Mouse (Mus musculus): ENCODE measurements at regions not wholly inside any gene's neighbourhood (a gene's known extent, or its start where the extent isn't known, plus 50 kb on each side); places are given as distances from the start of the nearest gene placed in this dataset.
"Not testable (repeated sequence)": the region's sequence is repeated elsewhere in the genome, so short reads cannot be mapped to it uniquely, and the experiment has no call there.

GRCm38 (mm10) chr14:104206602-104207001, 261.2 kb downstream of the Pou4f1 start:
- DNase-seq (ENCODE audit: low read depth), result no peak
- TF ChIP-seq CTCF (IDR thresholded peaks at IDR 0.05; ENCODE audit: borderline replicate concordance, extremely low read depth, insufficient read depth, insufficient read length) (no peak), POLR2A (IDR thresholded peaks at IDR 0.05; ENCODE audit: borderline replicate concordance, extremely low read depth, insufficient read depth, insufficient read length, poor library complexity, severe bottlenecking) (no peak)

- DNase-seq (ENCODE audit: low read depth), result peak; percentile 37
- TF ChIP-seq CTCF (IDR thresholded peaks at IDR 0.05; ENCODE audit: borderline replicate concordance, extremely low read depth, insufficient read depth, insufficient read length) (no peak; the same call in 1 of the 2 replicates), POLR2A (IDR thresholded peaks at IDR 0.05; ENCODE audit: borderline replicate concordance, extremely low read depth, insufficient read depth, insufficient read length, poor library complexity, severe bottlenecking) (no peak)
Measured at GRCm38 (mm10) chr14:104203239-104203986, 264.4 kb downstream of the Pou4f1 start.

- TF ChIP-seq CTCF (IDR thresholded peaks at IDR 0.05; ENCODE audit: borderline replicate concordance, extremely low read depth, insufficient read depth, insufficient read length) (no peak), POLR2A (IDR thresholded peaks at IDR 0.05; ENCODE audit: borderline replicate concordance, extremely low read depth, insufficient read depth, insufficient read length, poor library complexity, severe bottlenecking) (no peak)
- DNase-seq (ENCODE audit: low read depth), result peak; percentile 11
Measured at GRCm38 (mm10) chr14:104193198-104193597, 274.6 kb downstream of the Pou4f1 start.

GRCm38 (mm10) chr14:104175122-104175521, 292.7 kb downstream of the Pou4f1 start:
- no peak for DNase-seq (ENCODE audit: low read depth)
- TF ChIP-seq POLR2A (IDR thresholded peaks at IDR 0.05; ENCODE audit: borderline replicate concordance, extremely low read depth, insufficient read depth, insufficient read length, poor library complexity, severe bottlenecking), result no peak
- no peak for TF ChIP-seq CTCF (IDR thresholded peaks at IDR 0.05; ENCODE audit: borderline replicate concordance, extremely low read depth, insufficient read depth, insufficient read length)

DNA sequence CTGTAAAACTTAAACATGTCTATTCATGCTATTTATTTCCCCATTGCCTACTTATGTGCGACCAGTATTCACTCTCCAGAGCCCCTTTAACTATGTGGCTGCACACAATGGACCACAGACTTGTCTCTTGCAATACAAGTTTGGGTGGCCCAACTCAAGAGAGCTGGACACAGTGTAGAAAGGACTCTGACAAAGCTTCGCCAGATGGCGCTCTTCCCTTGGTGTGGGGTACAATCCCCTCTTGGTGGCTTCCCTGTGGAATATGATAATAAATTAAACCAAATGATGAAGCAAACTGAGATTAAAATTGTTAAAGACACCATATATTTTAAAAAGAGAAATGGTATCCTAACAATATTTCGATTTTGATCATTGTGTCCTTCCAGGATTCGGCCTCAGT, 302.6 kb upstream of the Ednrb start:
- TF ChIP-seq CTCF (IDR thresholded peaks at IDR 0.05; ENCODE audit: borderline replicate concordance, extremely low read depth, insufficient read depth, insufficient read length), result peak; percentile 61; the same call in 1 of the 2 replicates
- TF ChIP-seq POLR2A (IDR thresholded peaks at IDR 0.05; ENCODE audit: borderline replicate concordance, extremely low read depth, insufficient read depth, insufficient read length, poor library complexity, severe bottlenecking), result no peak

DNA sequence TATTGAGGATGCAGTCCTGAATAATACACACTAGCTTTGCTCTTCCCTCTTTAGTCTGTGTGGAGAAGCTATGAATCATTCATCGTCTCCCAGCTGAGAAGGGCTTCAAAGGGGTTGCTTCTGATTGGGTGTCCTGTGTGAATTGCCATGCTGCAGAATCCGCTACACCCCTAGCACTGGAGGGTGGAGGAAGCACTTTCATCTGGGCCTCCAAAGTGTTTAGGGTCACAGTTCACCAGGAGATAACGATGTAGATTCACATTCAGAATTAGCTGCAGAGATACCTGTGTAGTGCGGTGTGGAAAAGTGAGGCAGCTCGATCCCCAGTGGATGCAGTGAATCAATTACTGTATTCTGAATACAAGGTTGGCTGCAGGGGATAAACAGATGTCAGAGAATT, 301.2 kb upstream of the Ednrb start:
- DNase-seq (ENCODE audit: low read depth), result peak; percentile 87
- TF ChIP-seq CTCF (IDR thresholded peaks at IDR 0.05; ENCODE audit: borderline replicate concordance, extremely low read depth, insufficient read depth, insufficient read length) (no peak), POLR2A (IDR thresholded peaks at IDR 0.05; ENCODE audit: borderline replicate concordance, extremely low read depth, insufficient read depth, insufficient read length, poor library complexity, severe bottlenecking) (no peak)

More for the DNA sequence above, 302.6 kb upstream of the Ednrb start:
- peak; percentile 44 for DNase-seq (ENCODE audit: low read depth)

- TF ChIP-seq POLR2A (IDR thresholded peaks at IDR 0.05; ENCODE audit: borderline replicate concordance, extremely low read depth, insufficient read depth, insufficient read length, poor library complexity, severe bottlenecking), result no peak
- TF ChIP-seq CTCF (IDR thresholded peaks at IDR 0.05; ENCODE audit: borderline replicate concordance, extremely low read depth, insufficient read depth, insufficient read length), result no peak
- peak; percentile 80 for DNase-seq (ENCODE audit: low read depth)
Measured at GRCm38 (mm10) chr14:104114986-104115951, 271.1 kb upstream of the Ednrb start.

- TF ChIP-seq CTCF (IDR thresholded peaks at IDR 0.05; ENCODE audit: borderline replicate concordance, extremely low read depth, insufficient read depth, insufficient read length), result no peak
- no peak for TF ChIP-seq POLR2A (IDR thresholded peaks at IDR 0.05; ENCODE audit: borderline replicate concordance, extremely low read depth, insufficient read depth, insufficient read length, poor library complexity, severe bottlenecking)
- DNase-seq (ENCODE audit: low read depth), result no peak
Measured at GRCm38 (mm10) chr14:104114182-104114581, 270.0 kb upstream of the Ednrb start.

GRCm38 (mm10) chr14:104113448-104113847, 269.2 kb upstream of the Ednrb start:
- TF ChIP-seq POLR2A (IDR thresholded peaks at IDR 0.05; ENCODE audit: borderline replicate concordance, extremely low read depth, insufficient read depth, insufficient read length, poor library complexity, severe bottlenecking) (no peak), CTCF (IDR thresholded peaks at IDR 0.05; ENCODE audit: borderline replicate concordance, extremely low read depth, insufficient read depth, insufficient read length) (no peak)
- DNase-seq (ENCODE audit: low read depth), result peak; percentile 47

GRCm38 (mm10) chr14:104086381-104086780, 242.2 kb upstream of the Ednrb start:
- TF ChIP-seq POLR2A (IDR thresholded peaks at IDR 0.05; ENCODE audit: borderline replicate concordance, extremely low read depth, insufficient read depth, insufficient read length, poor library complexity, severe bottlenecking), result no peak
- no peak for TF ChIP-seq CTCF (IDR thresholded peaks at IDR 0.05; ENCODE audit: borderline replicate concordance, extremely low read depth, insufficient read depth, insufficient read length)
- DNase-seq (ENCODE audit: low read depth), result peak; percentile 53

DNA sequence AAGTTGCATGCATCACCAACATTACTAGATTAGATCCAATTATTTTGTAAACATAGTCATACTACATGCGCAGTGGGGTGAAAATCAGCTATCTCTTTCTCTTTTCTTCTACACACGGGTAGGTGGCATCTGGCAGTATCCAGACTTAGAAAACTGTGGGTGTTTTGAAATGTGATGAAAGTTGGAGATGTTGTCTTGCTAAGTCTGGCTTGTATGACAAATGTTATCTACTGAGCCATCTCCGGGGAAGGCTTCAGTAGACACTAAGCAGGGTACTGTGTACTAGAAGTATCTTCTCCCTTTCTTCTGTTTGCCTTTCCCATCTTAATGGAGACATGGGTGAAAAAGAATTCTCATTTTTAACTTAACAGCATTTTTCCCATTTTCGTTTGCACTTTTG, 220.0 kb upstream of the Ednrb start:
- DNase-seq (ENCODE audit: low read depth), result not testable (repeated sequence)
